Mouse (Mus musculus) forebrain, embryonic 11.5 days (tissue): Measurements from ENCODE around the gene Zfr2. TPM values are rescaled to one million over a fixed set of nuclear protein-coding genes. Genes with fewer than 3 reads are reported as not detected.
"Not testable (repeated sequence)": the region's sequence is repeated elsewhere in the genome, so short reads cannot be mapped to it uniquely, and the experiment has no call there.

Experiments
- ATAC-seq: fragments of 200-750 bp; cut with Nextera tagmentation; replicated peaks from 2 replicates; pipeline ENCODE4 v1.8.0; 2017; ENCODE audit warnings: moderate TSS enrichment; ENCODE audit not compliant: low FRiP score
- DNase-seq: peaks from one replicate; pipeline ENCODE4 v3.0.0-alpha.2; 2017; ENCODE audit warnings: low spot score
- H3K27ac ChIP-seq: fragments of 300-500 bp; sonication (generic); 2 replicates; pipeline ENCODE4 v1.5.1; 2014; ENCODE audit warnings: low read depth, low read length
- H3K27me3 ChIP-seq: fragments of 300-500 bp; sonication (generic); 2 replicates; pipeline ENCODE4 v1.6.1; 2014; ENCODE audit warnings: mild to moderate bottlenecking, low read length, mixed read lengths; ENCODE audit not compliant: control insufficient read depth, insufficient read depth
- H3K36me3 ChIP-seq: fragments of 300-500 bp; sonication (generic); 2 replicates; pipeline ENCODE4 v1.6.1; 2014; ENCODE audit warnings: mild to moderate bottlenecking, low read length, moderate library complexity, mixed read lengths; ENCODE audit not compliant: control insufficient read depth, insufficient read depth
- H3K4me1 ChIP-seq: fragments of 300-500 bp; sonication (generic); replicated peaks from 2 replicates; pipeline ENCODE4 v1.6.1; 2014; ENCODE audit warnings: low read length, mixed read lengths; ENCODE audit not compliant: control insufficient read depth, insufficient read depth
- H3K4me2 ChIP-seq: fragments of 300-500 bp; sonication (generic); 2 replicates; pipeline ENCODE4 v1.6.1; 2014; ENCODE audit warnings: low read depth, mild to moderate bottlenecking, low read length, moderate library complexity, mixed read lengths; ENCODE audit not compliant: severe bottlenecking
- H3K4me3 ChIP-seq: fragments of 300-500 bp; sonication (generic); 2 replicates; pipeline ENCODE4 v1.5.1; 2014; ENCODE audit warnings: low read depth, low read length
- H3K9ac ChIP-seq: fragments of 300-500 bp; sonication (generic); 2 replicates; pipeline ENCODE4 v1.6.1; 2014; ENCODE audit warnings: low read length
- H3K9me3 ChIP-seq: fragments of 300-500 bp; sonication (generic); 2 replicates; pipeline ENCODE4 v1.6.1; 2016; ENCODE audit warnings: low read length, mixed read lengths; ENCODE audit not compliant: control insufficient read depth
- WGBS: fragments of 180-500 bp; shearing (Covaris S2); extraction: QIAGEN DNeasy Blood & Tissue Kit; methylation state at CpG from one replicate; pipeline ENCODE4 v1.1.7; 2014; 5-methylcytosine and 5-hydroxymethylcytosine counted together
- polyA plus RNA-seq: library from polyadenylated mRNA; unstranded; fragments of >200 nt; fragmentation: Nextera tagmentation; extraction: Ambion mirVana; gene quantifications from 2 replicates; pipeline ENCODE4 v1.2.1, GENCODE M21; 2014

Zfr2 gene
- polyA plus RNA-seq, 1 experiment from 2014 or later: 6.4 TPM

DNA sequence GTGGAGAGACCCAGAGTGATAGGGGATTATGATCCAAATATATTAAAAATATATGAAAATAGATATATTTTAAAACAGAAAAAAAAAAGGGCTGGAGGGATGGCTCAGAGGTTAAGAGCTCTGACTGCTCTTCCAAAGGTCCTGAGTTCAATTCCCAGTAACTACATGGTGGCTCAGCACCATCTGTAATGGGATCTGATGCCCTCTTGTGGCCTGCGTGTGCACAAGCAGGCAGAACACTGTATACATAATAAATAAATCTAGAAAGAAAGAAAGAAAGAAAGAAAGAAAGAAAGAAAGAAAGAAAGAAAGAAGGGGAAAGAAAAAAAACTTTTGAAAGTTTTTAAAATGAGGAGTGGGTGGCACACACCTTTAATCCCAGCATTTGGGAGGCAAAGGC, 15.7 kb upstream of the Zfr2 start:
- not testable (repeated sequence) for H3K4me3 ChIP-seq, H3K9ac ChIP-seq, H3K9me3 ChIP-seq, ATAC-seq, DNase-seq, H3K4me1 ChIP-seq, H3K4me2 ChIP-seq, H3K36me3 ChIP-seq, H3K27ac ChIP-seq, H3K27me3 ChIP-seq
- 30% methylated on average over 1 of the region's 1 CpGs for whole genome bisulfite sequencing

DNA sequence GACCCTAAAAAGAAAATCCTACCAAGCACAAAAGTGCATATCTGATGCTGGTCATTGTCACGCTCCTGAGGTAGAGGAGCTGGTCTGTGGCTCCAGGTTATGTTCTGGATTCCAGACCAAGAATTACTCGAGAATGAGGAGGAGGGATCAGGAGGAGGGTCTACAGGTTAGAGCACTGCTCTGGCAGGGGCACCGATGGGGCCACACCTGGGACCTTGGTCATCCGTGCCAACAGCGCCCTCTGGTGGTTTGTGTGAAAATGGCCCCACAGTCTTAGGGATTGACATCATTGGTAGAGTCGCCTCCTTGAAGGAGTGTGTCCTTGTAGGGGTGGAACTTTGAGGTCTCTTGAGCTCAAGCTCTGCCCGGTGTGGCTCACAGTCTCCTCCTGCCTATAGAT, 15.0 kb upstream of the Zfr2 start:
- H3K4me3 ChIP-seq: no peak overlapping the region
- no peaks in the 10 kb centered on the region for H3K27me3 ChIP-seq
- DNase-seq: peak; percentile 82
- WGBS: 40% methylated on average over 7 of the region's 7 CpGs
- H3K9me3 ChIP-seq: no peaks in the 10 kb centered on the region
- H3K36me3 ChIP-seq: no peaks in the 10 kb centered on the region; the same call in 1 of the 2 replicates
- no peak; the same call in 1 of the 2 replicates for ATAC-seq
- no peak overlapping the region for H3K27ac ChIP-seq
- no peaks in the 10 kb centered on the region for H3K4me1 ChIP-seq
- no peak overlapping the region for H3K4me2 ChIP-seq
- no peak overlapping the region for H3K9ac ChIP-seq

DNA sequence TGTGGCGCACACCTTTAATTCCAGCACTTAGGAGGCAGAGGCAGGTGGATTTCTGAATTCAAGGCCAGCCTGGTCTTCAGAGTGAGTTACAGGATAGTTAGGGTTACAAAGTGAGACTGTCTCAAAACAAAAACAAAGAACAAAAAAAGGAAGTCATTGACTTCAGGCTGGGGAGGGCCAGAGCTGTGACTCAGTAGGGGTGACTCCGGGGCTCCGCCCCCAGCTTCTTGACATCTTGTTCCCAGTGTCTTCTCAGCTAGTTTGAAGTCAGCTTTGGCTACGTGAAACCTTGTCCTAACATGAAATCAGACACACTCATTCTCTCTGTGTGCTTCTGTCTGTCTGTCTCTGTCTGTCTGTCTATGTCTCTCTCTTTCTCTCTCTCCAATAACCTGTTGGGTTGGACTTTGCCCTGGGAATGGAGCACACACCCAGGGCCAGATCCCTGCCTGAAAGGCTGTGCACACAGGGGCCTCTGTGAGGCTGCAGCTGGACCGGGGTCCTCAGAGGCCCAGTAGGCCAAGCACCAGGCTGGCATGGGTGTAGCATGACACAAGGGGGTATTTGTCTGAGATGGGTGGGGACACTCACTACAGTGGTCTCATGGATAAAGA, 11.4 kb upstream of the Zfr2 start:
- ATAC-seq: no peak
- no peak overlapping the region for H3K4me2 ChIP-seq
- H3K9me3 ChIP-seq: no peaks in the 10 kb centered on the region
- no peaks in the 10 kb centered on the region for H3K27me3 ChIP-seq
- no peak overlapping the region for H3K27ac ChIP-seq
- DNase-seq: no peak
- no peaks in the 10 kb centered on the region for H3K36me3 ChIP-seq
- no peaks in the 10 kb centered on the region for H3K4me1 ChIP-seq
- no peak overlapping the region for H3K4me3 ChIP-seq
- WGBS: 89% methylated on average over 5 of the region's 5 CpGs
- no peak overlapping the region for H3K9ac ChIP-seq

DNA sequence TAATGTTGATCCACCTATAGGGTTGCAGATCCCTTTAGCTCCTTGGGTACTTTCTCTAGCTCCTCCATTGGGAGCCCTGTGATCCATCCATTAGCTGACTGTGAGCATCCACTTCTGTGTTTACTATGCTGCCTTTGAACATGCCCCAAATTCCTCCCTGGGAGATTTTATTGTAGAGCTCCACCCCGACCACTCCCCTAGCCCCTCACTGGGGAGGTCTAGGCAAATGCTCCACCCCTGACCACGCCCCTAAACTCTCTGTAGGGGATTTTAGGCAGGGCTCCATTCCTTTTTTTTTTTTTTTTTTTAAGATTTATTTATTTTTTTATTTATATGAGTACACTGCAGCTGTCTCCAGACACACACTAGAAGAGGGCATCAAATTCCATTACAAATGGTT, 9.2 kb upstream of the Zfr2 start:
- WGBS: 69% methylated on average over 2 of the region's 2 CpGs
- H3K9me3 ChIP-seq, H3K36me3 ChIP-seq: not testable (repeated sequence)

DNA sequence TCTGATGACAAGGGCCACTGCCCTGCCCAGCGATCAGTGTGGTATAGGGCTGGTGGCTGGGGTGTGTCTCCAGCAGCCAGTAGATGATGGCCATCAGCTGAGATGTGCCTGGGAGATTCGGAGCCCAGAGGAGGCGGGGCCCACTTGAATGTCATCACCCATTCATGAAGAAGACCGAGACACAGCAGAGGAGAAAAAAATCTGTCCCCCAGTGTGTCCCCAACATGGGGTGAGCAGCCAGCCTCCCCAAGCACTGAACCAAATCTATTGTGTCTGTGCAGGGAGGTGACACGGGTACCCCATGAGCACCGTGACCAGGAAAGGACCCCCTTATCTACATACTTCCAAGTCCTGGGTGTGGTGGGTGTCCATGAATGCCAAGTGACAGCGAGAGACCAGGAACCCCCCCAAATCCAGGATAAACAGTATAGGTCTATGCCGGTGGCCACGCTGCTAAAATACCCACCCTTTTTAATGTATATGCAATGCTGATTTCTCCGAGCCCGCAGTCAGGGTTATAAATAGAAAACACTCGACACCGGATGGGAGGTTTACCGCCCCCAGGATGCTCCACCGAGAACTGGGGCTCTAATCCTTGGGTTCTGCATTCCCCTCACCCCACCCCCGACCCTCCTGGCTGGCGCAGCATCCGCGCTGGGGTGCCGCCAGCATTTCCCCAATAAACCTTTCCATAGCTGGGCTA, 3.1 kb upstream of the Zfr2 start:
- H3K4me2 ChIP-seq: peak overlapping the region; percentile 53
- WGBS: 13% methylated on average over 20 of the region's 20 CpGs
- no peak overlapping the region for H3K27ac ChIP-seq
- no peaks in the 10 kb centered on the region for H3K9me3 ChIP-seq
- H3K36me3 ChIP-seq: no peaks in the 10 kb centered on the region
- H3K4me3 ChIP-seq: peak overlapping the region; percentile 41
- H3K9ac ChIP-seq: peak overlapping the region; percentile 70
- no peaks in the 10 kb centered on the region; the same call in 1 of the 2 replicates for H3K27me3 ChIP-seq
- DNase-seq (no peak), ATAC-seq (no peak)
- H3K4me1 ChIP-seq: peaks cover 7% of the 10 kb centered on the region; the same call in 1 of the 2 replicates

More for the DNA sequence above, 9.2 kb upstream of the Zfr2 start:
- not testable (repeated sequence) for H3K9ac ChIP-seq, H3K4me2 ChIP-seq, H3K27me3 ChIP-seq, ATAC-seq, H3K4me3 ChIP-seq, DNase-seq, H3K4me1 ChIP-seq, H3K27ac ChIP-seq

DNA sequence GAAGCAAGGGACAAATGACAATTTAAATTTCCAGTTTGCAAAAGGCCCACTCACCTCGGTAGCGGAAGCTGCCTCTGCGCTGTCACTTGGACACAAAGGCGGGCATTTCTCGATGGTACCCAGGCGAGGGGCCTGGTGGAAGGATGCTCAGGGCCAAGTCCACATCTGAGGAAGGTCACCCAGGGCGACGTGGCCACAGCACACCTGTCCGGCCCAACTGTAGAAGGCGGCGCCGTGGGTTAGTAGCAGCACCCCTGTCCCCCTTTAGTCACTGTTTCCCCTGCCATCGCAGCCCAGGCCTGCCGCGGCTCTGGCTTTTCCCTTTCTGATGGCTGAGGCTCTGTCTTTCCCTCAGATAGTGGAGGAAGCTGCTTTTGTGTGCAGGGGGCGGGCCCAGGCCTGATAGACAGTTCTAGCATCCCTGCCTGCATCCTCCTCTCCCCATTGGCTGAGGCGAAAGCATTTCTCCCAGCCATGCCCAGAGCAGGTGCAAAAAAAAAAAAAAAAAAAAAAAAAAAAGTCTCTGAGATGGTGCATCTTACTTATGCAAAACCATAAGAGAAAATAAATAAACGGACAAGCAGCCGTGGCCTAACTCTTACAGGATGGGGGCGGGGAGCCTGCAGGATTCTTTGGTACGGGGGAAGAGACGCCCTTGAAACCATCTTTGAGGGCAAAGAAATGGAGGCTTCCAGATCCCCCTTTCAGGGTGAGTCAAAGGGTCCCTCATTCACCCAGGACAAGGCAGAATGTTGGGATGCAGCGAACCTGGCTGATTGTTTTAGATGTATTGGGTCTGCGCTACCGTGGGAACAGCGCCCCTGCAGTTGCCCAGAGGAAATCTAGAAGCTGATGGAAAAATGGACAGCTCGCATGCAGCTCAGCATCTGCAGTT, 2.3 kb upstream of the Zfr2 start, which contains the start of gene Atcay:
Gene Atcay, minus strand, starts transcription at position 396 of the 895 bp plus-strand sequence.
- Histone ChIP-seq H3K36me3 (no peaks in the 10 kb centered on the region), H3K4me1 (peaks cover 7% of the 10 kb centered on the region; the same call in 1 of the 2 replicates), H3K9ac (peak within 1 kb of the TSS; percentile 70), H3K4me2 (peak within 1 kb of the TSS; percentile 53), H3K27me3 (no peaks in the 10 kb centered on the region; the same call in 1 of the 2 replicates), H3K4me3 (peak within 1 kb of the TSS; percentile 41), H3K9me3 (no peaks in the 10 kb centered on the region), H3K27ac (peak within 1 kb of the TSS; percentile 50; the same call in 1 of the 2 replicates)
- peak; percentile 74 for DNase-seq
- 2% methylated on average over 27 of the region's 27 CpGs for WGBS
- peak; percentile 81 for ATAC-seq

DNA sequence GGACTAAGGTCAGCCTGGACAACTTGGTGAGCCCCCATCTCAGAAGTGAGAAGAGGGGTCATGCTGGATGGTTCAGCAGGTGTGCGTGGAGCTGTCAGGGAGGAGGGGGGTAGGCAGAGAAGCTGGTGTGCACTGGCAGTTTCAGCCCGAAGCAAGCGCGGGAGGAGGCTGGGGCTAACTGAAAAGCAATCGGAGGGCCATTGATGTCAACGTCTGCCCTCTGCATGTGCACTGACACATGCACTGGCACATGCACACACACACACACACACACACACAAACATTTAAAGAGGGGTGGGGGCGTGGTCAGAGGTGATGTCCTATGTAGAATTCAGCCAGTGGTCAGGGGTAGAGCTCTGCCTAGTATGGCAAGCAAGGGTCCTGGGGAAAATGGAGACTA, 1.5 kb upstream of the Zfr2 start:
- 0 out of 2 replicates have a peak, but pooled peaks have one; percentile 4 for ATAC-seq
- Histone ChIP-seq H3K27me3 (no peaks in the 10 kb centered on the region; the same call in 1 of the 2 replicates), H3K4me1 (peaks cover 7% of the 10 kb centered on the region; the same call in 1 of the 2 replicates), H3K9me3 (no peaks in the 10 kb centered on the region), H3K4me3 (no peak overlapping the region; the same call in 1 of the 2 replicates), H3K36me3 (no peaks in the 10 kb centered on the region), H3K9ac (0 out of 2 replicates have a peak overlapping the region, but pooled peaks have one; percentile 12), H3K27ac (no peak overlapping the region), H3K4me2 (peak overlapping the region; percentile 53; the same call in 1 of the 2 replicates)
- WGBS: 45% methylated on average over 7 of the region's 7 CpGs
- no peak for DNase-seq

DNA sequence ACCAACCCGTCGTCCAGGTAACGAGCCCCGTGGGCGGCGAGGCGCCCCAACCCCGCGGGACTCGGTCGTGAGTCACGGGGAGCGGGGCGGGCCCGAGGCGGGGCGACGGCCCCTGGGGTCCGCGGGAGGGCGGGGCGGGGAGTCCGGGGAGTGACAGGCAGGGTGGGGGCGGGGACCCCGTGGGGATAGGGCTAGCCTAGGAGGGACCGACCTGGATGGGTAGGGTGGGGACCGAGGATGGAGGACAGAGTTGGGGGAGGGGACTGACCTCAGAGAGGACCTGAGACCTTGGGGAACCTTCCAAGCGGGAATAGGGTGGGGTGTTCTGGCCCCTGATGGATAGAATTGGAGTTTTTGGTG, 251 bp downstream of the Zfr2 start:
- 2% methylated on average over 28 of the region's 28 CpGs for WGBS
- H3K4me2 ChIP-seq: peak overlapping the region; percentile 56
- peak; percentile 69 for ATAC-seq
- peak overlapping the region; percentile 75 for H3K4me3 ChIP-seq
- no peaks in the 10 kb centered on the region for H3K36me3 ChIP-seq
- H3K4me1 ChIP-seq: peaks cover 7% of the 10 kb centered on the region; the same call in 1 of the 2 replicates
- H3K27ac ChIP-seq: no peak overlapping the region
- H3K9me3 ChIP-seq: no peaks in the 10 kb centered on the region
- DNase-seq: no peak
- no peaks in the 10 kb centered on the region; the same call in 1 of the 2 replicates for H3K27me3 ChIP-seq
- peak overlapping the region; percentile 78 for H3K9ac ChIP-seq
